Mouse (Mus musculus) kidney, postnatal 10 days (tissue): ENCODE data around the gene Ranbp2.
A peak's percentile ranks its signal among the peaks of the same experiment; 100 is the strongest.

Experiments used
- DNase-seq: peaks from one replicate; pipeline ENCODE4 v3.0.0; 2021; ENCODE audit warnings: mixed read lengths

The Ranbp2 gene

GRCm38 (mm10) chr10:58446384-58447279 lies at the start of gene Ranbp2:
Gene Ranbp2, plus strand, starts transcription at chr10:58446920.
- peak; percentile 100 for DNase-seq

- DNase-seq, result no peak
These were observed 47.8 kb upstream of the Ranbp2 start for GRCm38 (mm10) chr10:58398941-58399340.

GRCm38 (mm10) chr10:58401838-58402237 lies 44.9 kb upstream of the Ranbp2 start:
- DNase-seq, result no peak

GRCm38 (mm10) chr10:58404639-58405038 lies 42.1 kb upstream of the Ranbp2 start:
- DNase-seq, result no peak

- no peak for DNase-seq
These were observed 41.3 kb upstream of the Ranbp2 start for GRCm38 (mm10) chr10:58405285-58405948.

GRCm38 (mm10) chr10:58405949-58406305 lies 40.8 kb upstream of the Ranbp2 start:
- peak; percentile 45 for DNase-seq

- no peak for DNase-seq
These were observed 34.4 kb upstream of the Ranbp2 start for GRCm38 (mm10) chr10:58412331-58412730.

GRCm38 (mm10) chr10:58412852-58413251 lies 33.9 kb upstream of the Ranbp2 start:
- no peak for DNase-seq

- no peak for DNase-seq
These were observed 30.0 kb upstream of the Ranbp2 start for GRCm38 (mm10) chr10:58416702-58417101.

GRCm38 (mm10) chr10:58418290-58418971 lies 28.3 kb upstream of the Ranbp2 start:
- no peak for DNase-seq

- DNase-seq, result no peak
These were observed 18.8 kb upstream of the Ranbp2 start for GRCm38 (mm10) chr10:58427930-58428329.

GRCm38 (mm10) chr10:58445850-58446249 lies 870 bp upstream of the Ranbp2 start:
- DNase-seq, result peak; percentile 16

GRCm38 (mm10) chr10:58447280-58447781 lies 611 bp downstream of the Ranbp2 start:
- DNase-seq, result no peak

GRCm38 (mm10) chr10:58451575-58451974 lies 4.9 kb downstream of the Ranbp2 start:
- no peak for DNase-seq

- DNase-seq, result no peak
These were observed 5.5 kb downstream of the Ranbp2 start for GRCm38 (mm10) chr10:58452185-58452584.

GRCm38 (mm10) chr10:58459896-58460295 lies 13.2 kb downstream of the Ranbp2 start:
- no peak for DNase-seq

GRCm38 (mm10) chr10:58477086-58477755 lies 30.5 kb downstream of the Ranbp2 start:
- no peak for DNase-seq

GRCm38 (mm10) chr10:58478071-58478578 lies 31.4 kb downstream of the Ranbp2 start:
- DNase-seq, result no peak

- no peak for DNase-seq
These were observed 33.3 kb downstream of the Ranbp2 start for GRCm38 (mm10) chr10:58479954-58480490.

GRCm38 (mm10) chr10:58491031-58491430 lies 44.3 kb downstream of the Ranbp2 start:
- no peak for DNase-seq

GRCm38 (mm10) chr10:58495637-58496036 lies 48.9 kb downstream of the Ranbp2 start:
- DNase-seq, result no peak

GRCm38 (mm10) chr10:58496732-58497131 lies 50.0 kb downstream of the Ranbp2 start:
- no peak for DNase-seq
